Mouse (Mus musculus) large intestine, adult 2 months (tissue): Measurements from ENCODE around the gene G430095P16Rik. TPM values are rescaled to one million over a fixed set of nuclear protein-coding genes. Genes with fewer than 3 reads are reported as not detected.
A peak's percentile ranks its signal among the peaks of the same experiment; 100 is the strongest.

Source experiments
- DNase-seq: peaks from one replicate; pipeline ENCODE4 v3.0.0-alpha.2; 2012; ENCODE audit warnings: low read depth, low spot score
- WGBS: fragments of 180-500 bp; shearing (Covaris S2); methylation state at CpG from one replicate; pipeline ENCODE4 v1.1.7; 2018; 5-methylcytosine and 5-hydroxymethylcytosine counted together
- polyA plus RNA-seq: library from polyadenylated mRNA; depleted of rRNA; stranded (reverse); fragments of >200 nt; gene quantifications from 2 replicates; pipeline ENCODE4 v1.2.3, GENCODE M21; 2012; rRNA removed

Gene G430095P16Rik
- polyA plus RNA-seq, 1 experiment: 0.12 TPM

GRCm38 (mm10) chr8:84765629-84766028 lies 42.8 kb downstream of the G430095P16Rik start:
- DNase-seq: no peak
- WGBS: 37% methylated on average over 10 of the region's 10 CpGs

GRCm38 (mm10) chr8:84766422-84766821 lies 43.6 kb downstream of the G430095P16Rik start:
- 62% methylated on average over 9 of the region's 9 CpGs for WGBS
- no peak for DNase-seq

- WGBS: 86% methylated on average over 10 of the region's 10 CpGs
- no peak for DNase-seq
Measured at GRCm38 (mm10) chr8:84767221-84767620, 44.4 kb downstream of the G430095P16Rik start.

- no peak for DNase-seq
Measured at GRCm38 (mm10) chr8:84768343-84769095, 45.7 kb downstream of the G430095P16Rik start.

GRCm38 (mm10) chr8:84769324-84769723 lies 46.5 kb downstream of the G430095P16Rik start:
- WGBS: 80% methylated on average over 8 of the region's 8 CpGs
- no peak for DNase-seq

More at GRCm38 (mm10) chr8:84768343-84769095, 45.7 kb downstream of the G430095P16Rik start:
- 66% methylated on average over 14 of the region's 14 CpGs for WGBS

- WGBS: 21% methylated on average over 12 of the region's 12 CpGs
- peak; percentile 76 for DNase-seq
Measured at GRCm38 (mm10) chr8:84770100-84770953, 47.5 kb downstream of the G430095P16Rik start.

GRCm38 (mm10) chr8:84771000-84771687 lies 48.3 kb downstream of the G430095P16Rik start:
- 24% methylated on average over 5 of the region's 5 CpGs for WGBS
- no peak for DNase-seq

- WGBS: 23% methylated on average over 34 of the region's 34 CpGs
- DNase-seq: no peak
Measured at GRCm38 (mm10) chr8:84771941-84772378, 49.2 kb downstream of the G430095P16Rik start.

- WGBS: 12% methylated on average over 3 of the region's 3 CpGs
- no peak for DNase-seq
Measured at GRCm38 (mm10) chr8:84772628-84773027, 49.8 kb downstream of the G430095P16Rik start.

GRCm38 (mm10) chr8:84773304-84773703 lies 50.5 kb downstream of the G430095P16Rik start:
- WGBS: 12% methylated on average over 9 of the region's 9 CpGs
- DNase-seq: no peak

GRCm38 (mm10) chr8:84773833-84774232 lies 51.0 kb downstream of the G430095P16Rik start:
- DNase-seq: no peak
- WGBS: under 1% methylated on average over 18 of the region's 19 CpGs

GRCm38 (mm10) chr8:84774473-84774911 lies 51.7 kb downstream of the G430095P16Rik start:
- 13% methylated on average over 10 of the region's 10 CpGs for WGBS

GRCm38 (mm10) chr8:84775105-84775591 lies 52.3 kb downstream of the G430095P16Rik start:
- WGBS: 27% methylated on average over 13 of the region's 13 CpGs
- no peak for DNase-seq

More at GRCm38 (mm10) chr8:84774473-84774911, 51.7 kb downstream of the G430095P16Rik start:
- DNase-seq: no peak

- DNase-seq: no peak
- 44% methylated on average over 7 of the region's 7 CpGs for WGBS
Measured at GRCm38 (mm10) chr8:84775621-84776113, 52.9 kb downstream of the G430095P16Rik start.

Other genes starting within 250 kb of the G430095P16Rik start
- gene Ier2, start 60.2 kb upstream of the G430095P16Rik start, polyA plus RNA-seq: 28.1 and 39.5 TPM in 2 replicates
- gene Trmt1, start 36.7 kb upstream of the G430095P16Rik start, polyA plus RNA-seq: 58.1 and 68.2 TPM in 2 replicates
- 71.5 and 96.6 TPM in 2 replicates for gene Nacc1, start 35.1 kb upstream of the G430095P16Rik start, polyA plus RNA-seq
- 6.6 and 7.1 TPM in 2 replicates for gene Lyl1, start 21.6 kb upstream of the G430095P16Rik start, polyA plus RNA-seq
- gene Nfix, start 77.3 kb downstream of the G430095P16Rik start, polyA plus RNA-seq: 14.5 and 15.4 TPM in 2 replicates
- gene Dand5, start 99.8 kb downstream of the G430095P16Rik start, polyA plus RNA-seq: 1.9 and 3.0 TPM in 2 replicates
- 13.4 and 22.8 TPM in 2 replicates for gene Gadd45gip1, start 108.5 kb downstream of the G430095P16Rik start, polyA plus RNA-seq
- gene Rad23a, start 117.7 kb downstream of the G430095P16Rik start, polyA plus RNA-seq: 49.3 and 65.9 TPM in 2 replicates
- gene Calr, start 123.9 kb downstream of the G430095P16Rik start, polyA plus RNA-seq: 402 and 404 TPM in 2 replicates
- 50.9 and 54.2 TPM in 2 replicates for gene Farsa, start 134.0 kb downstream of the G430095P16Rik start, polyA plus RNA-seq
- 3.5 and 5.5 TPM in 2 replicates for gene Syce2, start 149.1 kb downstream of the G430095P16Rik start, polyA plus RNA-seq
- 38.6 and 64.2 TPM in 2 replicates for gene Gcdh, start 170.9 kb downstream of the G430095P16Rik start, polyA plus RNA-seq
- 0.38 and 0.43 TPM in 2 replicates for gene Klf1, start 178.9 kb downstream of the G430095P16Rik start, polyA plus RNA-seq
- gene Dnase2a, start 185.6 kb downstream of the G430095P16Rik start, polyA plus RNA-seq: 8.4 and 8.7 TPM in 2 replicates
- 0.36 and 0.49 TPM in 2 replicates for gene Mast1, start 214.4 kb downstream of the G430095P16Rik start, polyA plus RNA-seq
- gene Rtbdn, start 224.0 kb downstream of the G430095P16Rik start, polyA plus RNA-seq: not detected in 2 replicates
- gene Gm49661, start 246.4 kb downstream of the G430095P16Rik start, polyA plus RNA-seq: 1.2 and 1.4 TPM in 2 replicates
- gene Prdx2, start 246.6 kb downstream of the G430095P16Rik start, polyA plus RNA-seq: 183 and 200 TPM in 2 replicates
- gene Rnaseh2a, start 246.8 kb downstream of the G430095P16Rik start, polyA plus RNA-seq: 48.2 and 52.8 TPM in 2 replicates